Mouse (Mus musculus) spleen, adult 2 months (tissue): Measurements from ENCODE around the gene Ldlrad3. TPM values are rescaled to one million over a fixed set of nuclear protein-coding genes. Genes with fewer than 3 reads are reported as not detected.

ENCODE experiments used
- DNase-seq, 2 experiments: peaks; one replicate each; pipeline versions ENCODE4 v3.0.0 to v3.0.0-alpha.2; 2012 to 2021; ENCODE audit warnings: low spot score in 2 of 2, low read depth in 1 of 2
- H3K27ac ChIP-seq: fragments of 200-500 bp; 2 replicates; pipeline ENCODE4 v1.5.1; 2012; ENCODE audit warnings: low read length, inconsistent platforms; ENCODE audit not compliant: insufficient read depth
- H3K27me3 ChIP-seq: fragments of 200-500 bp; 2 replicates; pipeline ENCODE4 v1.6.1; 2012; ENCODE audit warnings: mild to moderate bottlenecking, moderate library complexity, low read length, inconsistent platforms; ENCODE audit not compliant: control insufficient read depth, insufficient read depth
- H3K36me3 ChIP-seq: fragments of 200-500 bp; 2 replicates; pipeline ENCODE4 v1.6.1; 2012; ENCODE audit warnings: mild to moderate bottlenecking, low read length, inconsistent platforms; ENCODE audit not compliant: control insufficient read depth, insufficient read depth
- H3K4me1 ChIP-seq: fragments of 200-500 bp; 2 replicates; pipeline ENCODE4 v1.6.1; 2011; ENCODE audit warnings: inconsistent platforms; ENCODE audit not compliant: control insufficient read depth, insufficient read depth, insufficient read length
- H3K4me3 ChIP-seq: fragments of 200-500 bp; 2 replicates; pipeline ENCODE4 v1.5.1; 2011; ENCODE audit warnings: mild to moderate bottlenecking, inconsistent platforms; ENCODE audit not compliant: insufficient read depth, insufficient read length; ENCODE audit errors: extremely low read depth
- CTCF ChIP-seq: fragments of 200-500 bp; IDR thresholded peaks from 2 replicates; pipeline ENCODE4 v1.5.1; 2011; ENCODE audit warnings: mild to moderate bottlenecking, inconsistent platforms; ENCODE audit not compliant: insufficient read depth, insufficient read length, insufficient replicate concordance; ENCODE audit errors: extremely low read depth
- POLR2A ChIP-seq: fragments of 200-500 bp; IDR thresholded peaks from 2 replicates; pipeline ENCODE4 v1.6.1; 2011; ENCODE audit warnings: low read depth, low read length, inconsistent platforms
- WGBS: fragments of 180-500 bp; shearing (Covaris S2); methylation state at CpG from one replicate; pipeline ENCODE4 v1.1.7; 2018; 5-methylcytosine and 5-hydroxymethylcytosine counted together
- polyA plus RNA-seq: library from polyadenylated mRNA; depleted of rRNA; stranded (reverse); fragments of >200 nt; gene quantifications from 2 replicates; pipeline ENCODE4 v1.2.3, GENCODE M21; 2012; rRNA removed

Ldlrad3 gene
- 3.5 and 3.9 TPM in 2 replicates for polyA plus RNA-seq

GRCm38 (mm10) chr2:102185951-102186561 is at the start of gene Ldlrad3:
Ldlrad3 (minus strand) TSS chr2:102186385.
- no peaks in the 10 kb centered on the region for H3K4me1 ChIP-seq
- H3K4me3 ChIP-seq, result peak within 1 kb of the TSS; percentile 69
- DNase-seq, result peak; percentile 36 to 85
- H3K27ac ChIP-seq, result no peak within 1 kb of the TSS
- no peaks in the 10 kb centered on the region for H3K36me3 ChIP-seq
- H3K27me3 ChIP-seq, result no peaks in the 10 kb centered on the region; the same call in 1 of the 2 replicates
- TF ChIP-seq POLR2A (no peak), CTCF (no peak)
- WGBS, result under 1% methylated on average over 74 of the region's 77 CpGs

GRCm38 (mm10) chr2:102231470-102231869 is 45.3 kb upstream of the Ldlrad3 start:
- DNase-seq, result no peak
- no peaks in the 10 kb centered on the region for H3K27me3 ChIP-seq
- TF ChIP-seq CTCF, result no peak
- TF ChIP-seq POLR2A, result no peak
- no peak overlapping the region for H3K4me3 ChIP-seq
- H3K4me1 ChIP-seq, result no peaks in the 10 kb centered on the region
- no peaks in the 10 kb centered on the region for H3K36me3 ChIP-seq
- no peak overlapping the region for H3K27ac ChIP-seq
- 88% methylated on average over 5 of the region's 5 CpGs for WGBS

DNA sequence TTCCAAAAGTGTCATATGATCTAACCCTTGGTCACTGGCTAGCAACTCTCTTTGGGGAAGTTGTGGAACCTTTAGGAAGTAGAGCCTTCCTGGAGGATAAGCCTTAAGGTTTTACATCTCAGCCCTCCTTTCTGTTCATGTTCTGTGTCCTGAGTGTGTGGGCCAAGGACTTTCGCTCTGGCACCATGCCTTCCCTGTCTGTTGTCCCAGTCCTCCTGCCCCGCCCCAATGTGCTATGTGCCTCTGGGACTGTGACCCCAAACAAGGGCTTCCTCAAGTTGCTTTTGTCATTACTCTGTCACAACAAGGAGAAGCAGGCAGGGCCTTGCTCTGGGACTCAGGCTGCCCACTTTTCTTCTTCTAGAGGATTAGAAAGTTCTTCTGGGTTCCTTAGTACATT is 42.9 kb upstream of the Ldlrad3 start:
- 89% methylated on average over 2 of the region's 2 CpGs for WGBS
- no peak for TF ChIP-seq POLR2A
- TF ChIP-seq CTCF, result no peak
- Histone ChIP-seq H3K36me3 (no peaks in the 10 kb centered on the region), H3K27me3 (no peaks in the 10 kb centered on the region), H3K4me1 (no peaks in the 10 kb centered on the region), H3K27ac (no peak overlapping the region), H3K4me3 (no peak overlapping the region)
- DNase-seq, result no peak

- Histone ChIP-seq H3K27me3 (no peaks in the 10 kb centered on the region), H3K4me3 (no peak overlapping the region), H3K4me1 (no peaks in the 10 kb centered on the region), H3K27ac (no peak overlapping the region), H3K36me3 (no peaks in the 10 kb centered on the region)
- WGBS, result 43% methylated on average over 5 of the region's 5 CpGs
- TF ChIP-seq CTCF (no peak), POLR2A (no peak)
- DNase-seq, result no peak
Observed at GRCm38 (mm10) chr2:102228331-102228730, 42.1 kb upstream of the Ldlrad3 start.

DNA sequence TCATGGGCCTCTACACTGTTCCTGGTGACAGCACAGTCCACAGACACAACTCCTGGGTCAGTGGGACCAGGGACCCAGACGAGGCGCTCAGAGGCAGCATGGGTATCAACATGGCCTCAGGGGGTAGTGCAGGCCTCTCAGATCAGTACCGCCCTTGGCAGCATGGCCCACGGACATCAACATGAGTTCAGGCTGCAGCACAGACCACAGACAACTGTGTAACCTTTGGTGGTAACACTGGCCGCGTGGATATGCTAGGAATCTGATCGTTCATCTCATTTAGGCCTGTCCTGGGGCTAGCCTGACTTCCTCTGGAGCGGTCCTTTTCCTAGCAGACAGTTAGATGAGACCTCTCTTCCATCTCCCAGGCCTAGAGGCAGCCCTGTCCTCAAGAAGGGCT is 41.7 kb upstream of the Ldlrad3 start:
- Histone ChIP-seq H3K4me1 (peaks cover 3% of the 10 kb centered on the region; the same call in 1 of the 2 replicates), H3K36me3 (no peaks in the 10 kb centered on the region), H3K27ac (no peak overlapping the region), H3K4me3 (no peak overlapping the region), H3K27me3 (no peaks in the 10 kb centered on the region)
- no peak for DNase-seq
- 88% methylated on average over 8 of the region's 8 CpGs for WGBS
- TF ChIP-seq CTCF (no peak), POLR2A (no peak)

GRCm38 (mm10) chr2:102226274-102226673 is 40.1 kb upstream of the Ldlrad3 start:
- Histone ChIP-seq H3K4me1 (peaks cover 10% of the 10 kb centered on the region; the same call in 1 of the 2 replicates), H3K27me3 (no peaks in the 10 kb centered on the region), H3K36me3 (no peaks in the 10 kb centered on the region), H3K4me3 (no peak overlapping the region), H3K27ac (no peak overlapping the region)
- TF ChIP-seq CTCF, result no peak
- TF ChIP-seq POLR2A, result no peak
- no peak for DNase-seq
- WGBS, result 79% methylated on average over 15 of the region's 15 CpGs

DNA sequence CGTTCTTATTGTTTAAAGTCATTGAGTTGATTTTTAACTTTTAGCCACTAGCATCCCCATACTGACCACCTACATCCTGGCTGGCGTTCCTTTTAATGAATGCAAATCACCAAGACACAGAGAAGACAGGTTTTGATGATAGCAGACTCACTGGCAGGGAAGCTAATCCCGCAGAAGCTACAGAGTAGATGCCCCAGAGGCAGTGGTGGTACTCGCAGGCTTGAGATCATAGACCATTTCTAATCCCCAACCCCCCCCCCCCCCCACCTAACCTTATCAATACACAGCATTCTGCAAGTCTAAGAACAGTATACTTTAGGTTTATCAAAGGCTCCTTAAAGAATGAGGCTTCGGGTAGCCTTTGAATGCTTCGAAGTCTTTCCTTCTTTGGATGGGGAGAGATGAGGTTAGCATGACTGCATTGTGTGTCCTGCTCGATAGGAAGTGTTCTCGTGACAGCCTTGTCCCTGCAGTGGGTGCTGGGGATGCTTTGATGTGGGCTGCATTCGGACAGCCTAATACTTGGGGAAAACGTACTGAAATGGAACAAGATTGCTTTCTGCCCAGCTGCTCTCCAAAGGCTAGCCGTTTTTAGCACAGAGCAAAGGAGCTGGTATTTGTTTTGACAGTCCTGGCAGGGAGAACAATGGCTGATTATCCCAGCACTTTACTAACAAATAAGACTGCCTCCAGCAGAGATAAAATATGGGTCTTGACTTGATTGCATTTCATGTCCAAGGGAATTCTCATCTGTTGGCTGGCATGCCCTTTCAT is 37.4 kb upstream of the Ldlrad3 start:
- no peaks in the 10 kb centered on the region for H3K27me3 ChIP-seq
- 33% methylated on average over 11 of the region's 11 CpGs for WGBS

More for the DNA sequence above, 37.4 kb upstream of the Ldlrad3 start:
- H3K4me3 ChIP-seq, result no peak overlapping the region
- DNase-seq, result no peak
- TF ChIP-seq POLR2A (no peak), CTCF (no peak)
- H3K27ac ChIP-seq, result no peak overlapping the region
- no peaks in the 10 kb centered on the region for H3K36me3 ChIP-seq
- H3K4me1 ChIP-seq, result peaks cover 10% of the 10 kb centered on the region; the same call in 1 of the 2 replicates
